Mouse (Mus musculus) B cell, adult 2 months (primary cell): ENCODE results near the gene Rab31.

Experiments
- DNase-seq, 2 experiments: peaks; one replicate each; pipeline ENCODE4 v3.0.0; 2022

Gene Rab31

GRCm38 (mm10) chr17:65700060-65700459 is 72.5 kb downstream of the Rab31 start:
- DNase-seq, result no peak

- no peak for DNase-seq
Measured at GRCm38 (mm10) chr17:65697791-65698463, 74.6 kb downstream of the Rab31 start.

DNA sequence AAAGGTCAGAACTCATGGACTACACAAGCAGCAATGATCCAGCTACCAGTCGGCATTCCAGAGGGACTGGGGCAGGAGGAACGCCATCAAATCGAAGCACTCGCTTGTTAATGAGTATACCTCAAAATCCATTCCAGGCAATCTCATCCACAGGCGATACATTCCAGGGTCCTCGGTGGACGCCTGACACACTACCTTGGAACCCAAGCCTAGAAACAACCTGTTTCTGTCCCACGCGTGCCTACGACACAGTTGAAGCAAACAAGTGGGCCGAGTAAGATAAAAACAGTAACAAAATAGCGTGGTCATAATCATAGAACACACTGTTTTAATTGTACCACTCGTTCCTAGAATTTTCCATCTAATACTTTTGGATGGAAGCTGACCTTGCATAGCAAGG is 75.6 kb downstream of the Rab31 start:
- no peak for DNase-seq

DNA sequence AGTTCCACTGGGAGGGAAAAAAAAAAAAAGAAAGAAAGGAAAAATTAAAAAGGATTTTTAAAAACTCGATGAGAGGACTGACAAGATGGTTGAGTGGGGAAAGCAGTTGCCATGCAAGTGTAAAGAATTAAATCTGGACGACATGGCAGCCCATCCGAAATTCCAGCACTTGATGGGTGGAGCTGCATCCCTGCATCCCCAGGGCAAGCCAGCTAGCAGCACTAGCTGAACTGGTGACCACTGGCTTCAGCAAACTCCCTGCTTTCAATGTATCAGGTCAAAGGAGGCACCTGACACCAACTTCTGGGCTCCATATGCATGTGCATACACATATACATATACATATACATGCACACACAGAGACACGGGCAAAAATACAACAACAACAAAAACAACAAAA is 80.3 kb downstream of the Rab31 start:
- DNase-seq, result no peak

GRCm38 (mm10) chr17:65683731-65684130 is 88.8 kb downstream of the Rab31 start:
- no peak for DNase-seq

- no peak for DNase-seq
Measured at GRCm38 (mm10) chr17:65683316-65683715, 89.2 kb downstream of the Rab31 start.

GRCm38 (mm10) chr17:65682071-65682680 is 90.4 kb downstream of the Rab31 start:
- no peak for DNase-seq

GRCm38 (mm10) chr17:65681516-65681915 is 91.0 kb downstream of the Rab31 start:
- no peak for DNase-seq

- DNase-seq, result no peak
Measured at GRCm38 (mm10) chr17:65680801-65681412, 91.6 kb downstream of the Rab31 start.

DNA sequence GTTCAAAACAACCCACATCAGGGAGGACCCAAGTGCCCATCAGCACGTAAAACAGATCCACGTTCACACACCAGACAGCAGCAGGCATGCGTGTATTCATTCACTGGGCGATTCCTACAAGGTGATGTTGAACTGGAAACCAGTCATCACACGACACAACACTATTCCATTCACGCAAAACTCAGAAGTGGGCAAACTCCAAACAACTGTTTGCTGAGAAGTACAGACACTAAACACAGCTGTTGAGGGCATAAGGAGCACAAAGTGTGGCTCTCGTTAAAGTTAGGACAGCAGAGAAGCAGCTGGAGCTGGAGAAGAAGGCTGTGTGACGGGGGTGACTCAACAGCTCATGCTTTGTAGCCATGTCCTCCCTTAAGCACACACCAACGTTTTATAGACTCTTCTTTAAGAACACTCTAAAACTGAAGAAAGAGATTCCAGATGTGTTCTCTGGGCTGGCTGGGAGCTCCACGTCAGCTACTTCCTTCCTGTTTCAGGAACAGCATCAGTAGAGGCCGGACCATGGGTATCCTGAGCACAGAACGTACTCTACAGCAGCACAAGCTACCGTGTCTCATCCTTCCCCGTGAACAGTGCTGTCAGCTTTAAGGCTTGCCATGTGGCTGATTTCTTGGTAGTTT is 92.6 kb downstream of the Rab31 start:
- DNase-seq, result no peak

- no peak for DNase-seq
Measured at GRCm38 (mm10) chr17:65677742-65678141, 94.8 kb downstream of the Rab31 start.

GRCm38 (mm10) chr17:65676536-65676935 is 96.0 kb downstream of the Rab31 start:
- no peak for DNase-seq

DNA sequence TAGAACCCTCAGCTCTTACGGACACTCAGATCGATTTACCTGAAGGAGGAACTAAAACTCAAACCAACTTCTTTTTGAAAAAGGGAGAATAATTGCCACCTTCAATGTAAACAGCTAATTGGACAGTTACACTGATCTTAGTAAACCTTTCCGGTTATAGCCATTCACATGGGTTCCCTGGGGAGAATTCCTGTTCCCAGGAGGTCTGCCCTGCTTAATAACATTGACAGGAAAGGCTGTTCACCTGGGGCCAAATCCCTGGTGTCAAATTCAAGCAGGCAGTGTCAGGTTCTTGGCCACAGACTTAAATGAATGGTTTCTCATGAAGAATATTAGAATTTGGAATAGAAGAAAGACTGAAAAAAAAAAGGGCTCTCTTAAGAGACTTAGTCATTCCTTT is 96.6 kb downstream of the Rab31 start:
- no peak for DNase-seq

- DNase-seq, result peak in 1 of 2 experiments; percentile 3
Measured at GRCm38 (mm10) chr17:65674710-65675171, 97.8 kb downstream of the Rab31 start.

DNA sequence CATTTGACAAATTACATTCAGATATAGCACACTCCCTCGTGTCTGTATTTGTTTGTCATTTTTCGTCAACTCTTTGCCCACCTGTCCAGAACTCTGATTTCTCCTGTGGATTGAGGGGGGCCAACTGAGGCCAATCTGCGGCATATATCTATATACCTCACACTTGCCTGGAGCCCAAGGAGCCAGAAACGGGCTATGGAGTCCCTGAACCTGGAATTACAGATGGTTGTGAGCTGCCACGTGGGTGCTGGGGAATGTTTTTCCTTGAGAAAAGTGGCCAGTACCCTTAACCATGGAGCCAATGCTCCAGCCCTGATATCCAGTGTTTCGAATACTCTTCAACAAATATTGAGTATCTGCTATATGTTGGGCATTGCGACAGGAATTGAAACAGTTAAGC is 99.6 kb downstream of the Rab31 start:
- DNase-seq, result no peak

- DNase-seq, result no peak
Measured at GRCm38 (mm10) chr17:65669061-65669460, 103.5 kb downstream of the Rab31 start.

GRCm38 (mm10) chr17:65667792-65668191 is 104.8 kb downstream of the Rab31 start:
- no peak for DNase-seq

DNA sequence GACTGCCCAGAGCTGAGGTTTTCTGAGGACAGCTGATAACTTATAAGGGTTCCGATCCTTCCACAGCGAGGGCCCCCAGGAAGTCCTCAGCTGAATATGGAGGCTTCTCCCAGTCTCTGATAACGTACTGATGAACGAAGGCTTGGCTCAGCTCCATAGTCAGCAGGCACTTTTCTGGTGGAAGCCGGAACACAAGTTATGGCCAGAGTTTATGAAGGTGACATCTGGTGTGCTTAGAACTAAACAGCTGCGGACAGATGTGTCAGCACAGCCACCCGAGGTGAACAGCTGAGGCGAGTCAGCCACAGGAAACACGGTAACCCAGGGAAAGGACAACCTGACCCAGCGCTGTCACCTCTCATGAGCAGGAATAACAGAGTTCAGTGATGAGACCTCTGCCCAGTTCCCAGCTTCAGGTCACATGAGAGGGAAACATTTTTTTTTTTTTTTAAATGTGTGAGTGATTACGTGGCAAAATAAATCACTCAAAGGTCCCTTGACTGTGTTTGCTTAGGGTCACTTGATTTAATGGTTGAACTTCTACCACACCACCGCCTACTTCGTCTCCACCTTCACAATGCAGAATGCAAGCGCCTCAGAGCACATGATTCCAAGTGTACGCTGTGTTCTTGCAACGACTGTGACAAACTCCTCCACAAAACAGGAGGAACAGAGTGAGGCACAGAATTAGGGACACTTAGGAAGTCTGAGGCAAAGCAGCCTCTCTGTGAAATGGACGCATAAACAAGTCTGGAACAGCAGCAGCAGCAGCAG is 106.0 kb downstream of the Rab31 start:
- no peak for DNase-seq

DNA sequence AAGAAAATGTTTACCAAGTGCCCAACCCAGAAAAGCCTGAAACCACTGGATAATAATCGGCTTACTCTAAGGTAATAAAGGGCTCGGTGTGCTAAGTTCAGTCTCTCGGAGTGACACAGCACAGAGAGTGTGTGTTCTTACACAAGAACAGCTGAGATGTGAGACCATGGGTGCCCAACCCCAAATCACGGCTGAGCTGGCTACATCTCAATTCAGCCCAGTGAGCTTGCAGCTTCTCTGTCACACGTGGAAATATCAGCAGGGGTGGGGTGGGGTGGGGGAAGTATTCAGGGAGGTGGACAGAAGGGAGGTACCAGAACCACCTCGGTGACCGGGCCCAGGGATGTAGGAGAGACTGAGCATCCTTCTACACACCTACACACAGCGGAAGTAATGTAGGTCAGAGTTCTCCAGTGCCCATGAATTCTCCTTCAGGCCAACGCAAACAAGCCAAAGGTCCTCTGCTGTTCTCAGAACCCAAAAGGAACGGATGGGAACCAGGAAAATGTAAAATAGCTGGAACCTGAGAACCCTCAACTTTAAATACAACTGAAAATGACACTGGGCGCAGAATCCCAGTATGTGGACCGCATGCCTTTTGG is 106.7 kb downstream of the Rab31 start:
- DNase-seq, result no peak

GRCm38 (mm10) chr17:65663329-65664078 is 109.0 kb downstream of the Rab31 start:
- no peak for DNase-seq

- DNase-seq, result no peak
Measured at GRCm38 (mm10) chr17:65662662-65663061, 109.9 kb downstream of the Rab31 start.

GRCm38 (mm10) chr17:65658416-65658815 is 114.1 kb downstream of the Rab31 start:
- no peak for DNase-seq
